Mouse (Mus musculus): Measurements from ENCODE around the gene Specc1l.

The Specc1l gene

DNA sequence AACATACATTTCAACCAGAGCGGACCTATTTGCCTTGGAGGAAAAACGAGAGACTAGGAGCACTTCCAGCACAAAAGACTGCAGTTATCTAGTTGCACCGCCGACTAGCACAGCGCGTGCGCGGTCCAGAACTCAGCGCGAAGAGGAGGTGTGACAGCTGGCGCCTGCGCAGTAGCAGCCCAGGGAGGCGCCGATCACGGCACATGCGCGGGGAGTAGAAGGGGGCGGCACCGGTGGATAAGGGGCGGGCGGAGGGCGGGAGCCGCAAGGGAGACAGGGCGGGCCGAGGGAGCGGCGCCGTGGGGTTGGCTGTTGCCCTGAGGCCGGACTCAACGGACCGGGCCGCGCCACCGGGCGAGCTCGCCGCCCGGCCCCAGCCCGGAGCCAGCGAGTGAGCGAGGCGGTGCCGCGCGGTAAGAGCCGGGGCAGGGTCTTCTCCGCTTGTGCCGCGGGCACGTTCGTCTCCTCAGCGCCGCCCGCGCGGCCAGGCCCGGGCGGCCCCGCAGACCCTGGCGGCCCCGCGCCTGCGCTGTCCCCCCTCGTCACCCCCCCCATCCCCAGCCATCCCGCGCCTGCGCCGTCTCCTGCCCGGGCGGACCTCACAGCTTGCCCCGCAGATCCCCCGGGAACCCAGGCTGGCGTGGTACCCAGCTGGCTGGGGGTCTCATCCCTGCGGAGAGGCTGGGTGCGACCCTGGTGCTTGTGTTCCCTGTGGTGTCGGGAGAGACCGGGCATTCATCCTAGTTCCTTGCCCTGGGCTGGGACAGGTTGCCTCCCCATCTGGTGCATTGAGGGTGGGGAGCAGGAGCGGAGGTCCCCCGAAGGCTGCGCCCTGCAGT is at the start of gene Specc1l:
Specc1l (plus strand) TSS at position 267 of the 839 bp plus-strand sequence.
- peak; percentile 95 for DNase-seq

DNA sequence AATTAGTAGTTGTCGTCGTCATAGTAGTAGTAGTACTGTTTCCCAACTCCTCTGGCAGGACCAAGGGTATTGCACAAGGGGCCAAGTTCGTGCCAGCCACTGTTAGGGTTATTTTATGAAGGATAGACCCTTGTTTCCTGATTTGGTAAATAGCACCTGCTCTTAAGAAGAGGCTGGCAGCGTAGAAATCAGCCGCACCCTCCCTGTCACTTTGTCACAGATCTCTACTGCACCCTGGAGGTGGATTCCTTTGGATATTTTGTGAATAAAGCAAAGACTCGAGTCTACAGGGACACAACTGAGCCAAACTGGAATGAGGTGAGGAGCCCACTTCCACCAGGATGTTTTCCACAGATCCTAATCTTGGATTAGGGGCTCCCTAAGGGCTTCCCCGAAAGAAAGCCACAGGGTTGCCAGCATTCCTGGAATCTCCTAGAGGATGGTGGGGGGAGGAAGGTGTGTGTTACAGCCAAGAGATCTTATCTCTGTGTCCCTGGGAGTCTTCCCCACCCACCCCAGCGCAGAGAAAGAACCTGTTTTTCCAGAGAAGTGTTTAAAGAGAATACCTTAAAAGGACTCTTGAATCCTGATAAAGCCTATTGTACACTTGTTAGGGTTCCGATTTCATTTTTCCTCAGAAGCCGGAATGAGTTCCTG is 45.9 kb upstream of the Specc1l start:
- DNase-seq, result no peak

DNA sequence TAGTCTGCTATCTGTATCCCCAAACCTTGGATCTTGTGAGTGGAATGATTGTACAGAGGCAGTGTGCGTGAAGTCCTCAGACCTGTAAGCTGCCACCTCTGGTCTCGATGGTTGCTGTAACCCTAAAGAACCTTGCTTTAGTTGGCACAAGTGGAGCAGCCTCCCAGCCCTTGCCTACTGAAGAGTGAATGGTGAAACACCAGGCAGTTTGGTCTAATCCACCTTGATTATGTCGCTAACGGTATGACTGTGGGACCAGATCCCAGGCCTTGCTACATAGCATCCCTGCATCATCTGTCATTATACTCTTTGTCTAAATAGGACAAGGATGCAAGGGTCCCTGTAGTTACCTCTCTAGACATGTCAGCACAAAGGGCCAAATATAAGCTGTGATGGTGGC is 45.3 kb upstream of the Specc1l start:
- no peak for DNase-seq

DNA sequence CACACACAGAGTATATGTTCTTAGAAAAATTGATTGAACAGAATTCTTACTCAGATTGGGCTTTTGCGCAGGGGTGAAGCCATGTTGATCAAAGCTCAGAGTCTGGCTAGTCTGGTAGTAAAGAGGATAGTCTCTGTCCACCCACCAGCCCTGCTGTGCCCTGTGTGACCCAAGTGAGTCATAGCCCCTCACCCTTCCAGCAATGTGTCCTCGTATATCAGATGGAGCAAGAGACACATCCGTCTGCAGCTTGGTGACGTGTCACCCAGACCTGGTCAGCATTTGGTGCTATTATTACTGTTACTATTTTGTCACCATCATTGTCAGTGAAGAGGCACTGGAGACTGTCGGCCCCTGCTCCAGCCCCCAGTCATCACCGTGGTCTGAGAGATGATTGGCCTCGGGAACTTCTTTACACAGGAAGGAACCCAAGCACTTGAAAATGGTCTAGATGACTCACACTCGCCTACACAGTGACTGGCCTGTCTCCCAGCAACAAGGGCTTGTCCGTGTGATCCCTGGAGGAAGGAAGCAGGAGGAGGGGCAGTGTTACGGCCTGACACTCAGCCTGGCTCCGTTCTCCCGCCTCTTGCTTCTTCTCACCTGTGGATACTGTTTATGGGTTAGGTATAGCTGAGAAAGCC is 41.5 kb upstream of the Specc1l start:
- DNase-seq, result no peak

DNA sequence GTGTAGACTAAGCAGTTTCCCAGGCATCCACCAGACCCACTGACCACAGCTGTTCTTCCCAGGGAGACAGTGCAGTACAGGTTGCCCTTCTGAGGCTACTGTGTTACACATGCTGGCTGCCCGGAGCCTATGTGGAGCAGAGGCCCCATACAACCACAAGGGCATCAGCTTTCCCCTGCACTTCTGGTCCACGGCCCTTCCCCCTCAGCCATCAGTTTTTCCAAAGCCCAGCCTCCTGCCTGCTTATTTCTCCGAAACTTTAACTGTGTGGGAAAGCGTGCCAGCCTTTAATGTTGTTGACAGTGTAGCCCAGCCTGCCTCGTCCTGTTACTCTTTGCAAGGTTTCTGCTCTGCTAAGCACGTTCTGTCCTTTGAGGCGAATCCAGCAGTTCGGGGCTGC is 38.8 kb upstream of the Specc1l start:
- DNase-seq, result no peak

DNA sequence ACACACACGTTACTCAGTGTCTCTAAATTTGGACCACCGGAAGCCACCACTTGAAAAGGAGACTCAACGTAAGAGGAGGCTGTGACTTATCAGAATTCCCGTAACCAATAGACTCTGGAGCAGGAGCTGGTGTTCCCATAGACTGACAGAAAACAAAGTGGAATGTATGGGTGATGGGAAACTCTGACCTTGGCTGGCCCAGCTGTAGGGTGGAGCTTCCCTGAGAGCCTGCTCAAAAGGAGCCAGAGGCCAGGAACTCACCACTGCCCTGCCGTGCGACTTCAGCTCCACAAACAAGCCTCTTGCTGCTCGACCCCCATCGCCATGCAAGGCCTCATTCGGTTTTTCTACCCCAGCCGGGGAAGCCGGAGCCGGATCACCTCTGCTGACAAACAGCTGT is 38.2 kb upstream of the Specc1l start:
- no peak for DNase-seq

DNA sequence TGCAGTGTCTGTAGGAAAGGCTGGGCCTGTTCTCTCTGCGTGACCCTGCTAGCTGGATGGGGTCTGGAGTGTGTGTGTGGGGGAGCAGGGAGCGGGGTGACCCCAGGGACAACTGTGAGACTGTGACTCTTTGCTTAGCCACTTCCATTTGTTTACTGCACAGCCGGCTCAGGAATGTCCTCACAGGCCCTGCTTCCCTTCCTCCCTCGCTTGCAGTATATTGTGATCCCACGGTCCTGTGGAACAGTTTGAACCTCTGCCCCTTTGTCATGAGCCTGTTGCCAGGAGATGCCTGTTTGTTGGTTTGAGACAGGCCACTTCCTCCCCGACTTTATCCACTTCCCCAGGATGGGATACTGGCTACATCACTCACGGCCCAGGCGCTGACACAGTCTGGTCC is 35.4 kb upstream of the Specc1l start:
- DNase-seq, result no peak

DNA sequence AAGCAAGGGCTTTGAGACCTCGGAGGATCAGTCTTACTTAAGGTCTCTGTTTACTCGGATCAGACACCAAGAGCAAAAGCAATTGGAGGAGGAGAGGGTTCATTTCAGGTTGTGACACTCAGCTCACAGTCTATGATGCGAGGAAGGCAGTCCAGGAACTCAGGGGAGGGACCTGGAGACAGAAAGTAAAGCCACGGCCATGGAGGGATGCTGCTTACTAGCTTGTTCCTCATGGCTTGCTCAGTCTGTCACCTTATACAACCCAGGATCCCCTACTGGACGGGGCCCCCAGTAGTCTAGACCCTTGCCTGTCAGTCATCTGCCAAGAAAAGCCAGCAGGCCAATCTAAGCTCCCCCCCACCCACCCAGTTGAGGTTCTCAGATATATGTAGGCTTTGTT is 33.0 kb upstream of the Specc1l start:
- DNase-seq, result no peak

DNA sequence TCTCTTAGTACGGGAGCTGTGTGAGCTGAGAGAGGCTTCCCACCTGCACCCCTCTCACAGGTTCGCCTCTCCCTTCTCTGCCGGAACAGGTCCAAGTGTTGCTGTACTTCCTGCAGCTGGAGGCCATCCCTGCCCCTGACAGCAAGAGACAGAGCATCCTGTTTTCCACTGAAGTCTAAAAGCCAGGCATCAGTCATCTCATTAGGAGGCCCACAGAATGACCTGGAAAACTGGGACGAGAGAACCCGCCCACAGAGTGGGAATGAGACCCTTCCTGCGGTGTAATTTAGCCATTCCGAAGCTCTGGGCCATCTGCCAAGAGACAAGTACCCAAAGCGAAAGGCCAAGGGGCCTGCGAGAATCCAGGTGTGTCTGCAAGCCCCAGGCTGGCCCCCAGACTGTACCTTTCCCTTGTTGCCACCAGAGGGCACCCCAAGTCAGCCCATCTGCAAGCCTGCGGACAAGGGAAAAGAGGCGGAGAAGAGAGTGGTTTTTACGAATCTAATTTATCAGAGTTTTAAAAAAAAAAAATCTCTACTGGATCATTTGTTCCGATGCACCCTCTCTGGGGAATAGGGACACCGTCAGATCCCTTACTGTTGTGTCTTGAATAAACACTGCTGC is 29.6 kb upstream of the Specc1l start:
- DNase-seq, result peak; percentile 81

DNA sequence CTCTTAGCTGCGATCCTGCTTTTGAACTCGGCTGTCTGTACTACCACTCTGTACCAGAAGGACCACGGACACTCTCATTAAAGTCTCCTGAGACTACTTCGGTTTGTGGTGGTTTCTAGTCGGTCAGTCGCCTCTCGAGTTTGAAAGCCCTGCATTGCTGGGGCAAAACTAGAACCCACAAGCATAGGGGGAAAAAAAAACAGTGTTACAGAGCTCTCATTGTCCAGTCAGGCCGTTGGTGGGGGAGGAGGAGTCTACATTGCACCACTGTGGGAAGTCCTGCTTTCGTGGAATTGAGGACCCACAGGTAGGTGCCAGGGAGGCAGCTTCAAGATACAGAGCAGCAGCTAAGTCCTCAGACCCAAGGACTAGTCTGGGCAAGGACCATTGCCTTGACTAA is 27.0 kb upstream of the Specc1l start:
- DNase-seq, result no peak

DNA sequence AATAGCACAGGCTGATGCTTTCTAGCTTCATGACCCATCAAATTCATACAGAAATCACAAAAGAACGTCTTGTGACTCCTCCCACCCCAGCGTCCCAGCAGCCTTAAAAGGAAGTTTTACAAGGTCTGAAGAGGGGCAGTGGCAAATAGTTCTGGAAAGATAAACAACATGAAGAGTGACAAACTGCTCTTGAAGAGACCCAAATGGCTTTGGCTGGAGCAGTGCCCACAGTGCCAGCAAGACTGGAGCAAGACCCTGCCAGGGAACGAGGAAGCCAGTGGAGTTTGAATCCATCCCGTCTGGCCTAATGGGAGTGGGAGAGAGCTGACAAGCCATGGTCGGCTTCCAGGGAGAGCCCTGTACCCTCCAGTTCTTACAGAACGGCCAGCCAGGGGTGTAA is 25.3 kb upstream of the Specc1l start:
- no peak for DNase-seq

DNA sequence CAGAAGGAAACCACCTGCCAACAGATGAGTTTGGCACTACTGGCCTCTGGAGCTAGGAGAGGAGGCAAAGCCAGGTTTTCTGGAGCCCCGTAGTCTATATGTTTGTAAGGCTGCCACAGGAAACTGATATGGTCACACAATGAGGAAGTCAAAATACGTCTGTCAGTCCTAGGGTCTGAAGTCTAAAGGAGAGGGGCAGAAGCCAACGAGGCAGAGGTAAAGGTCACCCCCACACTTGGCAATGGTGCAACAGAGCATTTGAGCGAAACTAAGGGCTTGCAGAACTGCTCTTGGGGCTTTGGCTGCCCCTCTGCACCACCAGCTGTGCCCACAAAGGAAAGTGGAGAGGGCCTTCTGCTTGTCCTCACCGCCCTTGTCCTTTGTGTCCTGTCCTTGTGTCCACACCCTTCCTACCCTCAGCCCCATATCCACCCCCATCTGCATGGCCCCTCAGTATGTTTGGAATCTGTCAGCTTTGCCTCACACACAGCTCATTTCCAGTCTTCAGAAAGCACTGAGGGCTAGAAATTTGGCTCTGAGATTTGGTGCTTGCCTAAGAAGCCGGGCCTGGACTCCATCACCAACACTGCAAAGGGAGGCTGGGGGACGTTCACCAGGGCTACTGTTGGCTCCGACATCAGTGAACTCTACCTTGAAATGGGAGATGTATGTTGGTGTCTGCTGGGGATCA is 24.4 kb upstream of the Specc1l start:
- DNase-seq, result no peak

DNA sequence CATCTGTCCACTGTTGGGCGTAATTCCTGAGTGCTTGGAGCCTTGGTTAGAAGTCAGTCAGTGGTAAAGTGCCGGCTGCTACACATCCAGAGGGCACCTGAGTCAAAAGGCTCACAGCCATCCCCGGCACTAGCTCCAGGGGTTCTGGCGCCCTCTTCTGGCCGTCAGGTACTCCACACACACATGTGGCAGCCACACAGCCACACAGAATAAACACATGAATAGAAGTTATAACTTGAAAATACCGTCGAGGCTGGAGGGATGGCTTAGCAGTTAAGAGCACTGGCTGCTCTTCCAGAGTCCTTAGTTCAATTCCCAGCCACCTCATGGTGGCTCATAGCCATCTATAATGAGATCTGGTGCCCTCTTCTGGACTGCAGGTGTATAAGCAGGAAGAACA is 20.2 kb upstream of the Specc1l start:
- DNase-seq, result no peak

DNA sequence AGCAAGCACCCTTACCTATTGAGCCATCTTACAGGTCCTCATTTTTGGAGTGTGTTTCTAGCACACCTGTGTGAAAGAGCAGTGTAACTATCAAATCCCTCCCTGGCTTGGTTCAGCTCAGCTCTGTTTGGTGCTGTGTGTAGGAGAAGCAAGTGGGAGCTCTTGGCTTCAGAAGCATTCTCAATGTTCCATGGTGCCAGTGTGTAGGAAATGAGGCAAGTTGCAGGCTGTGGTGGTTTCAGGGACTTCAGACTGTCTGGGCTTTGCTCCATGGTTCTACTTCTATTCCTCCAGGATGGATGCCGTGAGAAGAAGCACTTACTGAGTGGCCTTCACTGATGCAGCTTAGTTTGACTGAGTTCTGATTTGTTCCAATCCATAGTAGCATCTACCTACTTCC is 14.1 kb upstream of the Specc1l start:
- no peak for DNase-seq

DNA sequence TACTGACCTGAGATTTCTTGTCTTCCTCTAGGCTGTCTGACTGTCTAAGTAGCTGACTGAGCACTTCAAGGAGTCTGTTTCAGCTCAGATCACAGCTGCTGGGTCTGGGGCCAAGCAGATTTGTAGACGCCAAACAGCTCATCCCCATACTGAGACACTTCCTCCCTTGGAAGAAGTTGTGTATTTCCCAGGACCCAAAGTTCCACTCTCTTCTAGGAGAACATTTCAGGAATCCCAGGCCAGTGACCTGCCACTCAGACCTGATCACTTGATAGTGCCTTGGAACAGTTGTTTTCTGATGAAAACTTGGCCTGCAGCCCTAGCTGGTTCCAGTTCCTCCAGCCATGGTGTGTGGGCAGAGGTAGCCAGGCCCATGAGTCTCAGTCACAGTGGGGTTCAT is 11.1 kb upstream of the Specc1l start:
- no peak for DNase-seq

DNA sequence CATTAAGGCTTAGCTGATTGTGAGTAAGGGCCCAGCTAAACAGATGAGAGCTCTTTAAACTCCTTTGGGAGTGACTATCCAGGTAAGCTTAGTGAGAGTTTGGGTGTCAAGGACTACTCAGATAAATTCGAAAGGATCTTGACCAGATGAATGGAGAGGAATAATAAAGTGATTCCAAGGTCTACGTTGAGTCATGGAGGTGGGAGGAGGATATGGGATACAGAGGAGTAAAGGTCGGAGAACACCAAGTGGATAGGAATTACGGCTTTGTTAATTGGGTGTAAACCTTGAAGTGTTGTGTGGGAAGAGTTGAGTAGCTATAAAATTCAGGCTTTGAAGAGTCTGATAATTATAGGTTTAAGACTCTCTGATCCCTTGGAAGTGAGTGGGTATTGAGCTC is 5.7 kb upstream of the Specc1l start:
- no peak for DNase-seq

DNA sequence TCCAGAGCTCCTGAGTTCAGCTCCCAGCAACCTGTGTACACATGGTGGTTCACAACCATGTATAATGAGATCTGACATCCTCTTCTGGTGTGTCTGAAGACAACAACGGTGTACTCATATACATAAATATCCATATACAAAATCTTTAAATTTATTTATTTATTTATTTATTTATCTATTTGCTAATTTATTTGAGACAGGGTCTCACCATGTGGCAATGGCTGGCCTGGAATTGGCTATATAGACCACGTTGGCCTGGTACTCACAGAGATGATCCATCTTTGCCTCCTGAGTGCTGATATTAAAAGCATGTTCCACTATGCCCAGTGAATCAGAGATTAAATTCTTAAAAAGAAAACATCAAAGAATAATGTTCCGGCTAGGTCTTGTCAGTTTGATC is 1.0 kb upstream of the Specc1l start:
- DNase-seq, result no peak

DNA sequence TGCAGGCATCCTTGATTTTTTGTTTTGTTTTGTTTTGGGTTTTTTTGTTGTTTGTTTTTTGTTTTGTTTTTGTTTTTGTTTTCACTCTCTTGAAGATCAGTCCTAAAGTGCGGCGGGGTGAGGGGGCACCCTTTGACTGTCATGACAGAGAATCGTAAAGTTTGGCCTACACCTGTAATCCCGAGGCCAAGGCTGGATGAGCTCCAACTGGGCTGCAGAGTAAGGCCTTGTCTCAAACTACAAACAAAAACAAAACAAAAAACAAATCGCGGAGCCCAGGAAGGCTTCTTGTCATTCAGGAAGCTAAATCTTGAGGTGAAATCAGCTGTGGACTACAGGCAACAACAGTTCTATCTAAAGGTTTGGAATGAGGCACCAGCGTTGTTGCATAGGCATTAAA is 1.1 kb downstream of the Specc1l start:
- DNase-seq, result peak; percentile 56

DNA sequence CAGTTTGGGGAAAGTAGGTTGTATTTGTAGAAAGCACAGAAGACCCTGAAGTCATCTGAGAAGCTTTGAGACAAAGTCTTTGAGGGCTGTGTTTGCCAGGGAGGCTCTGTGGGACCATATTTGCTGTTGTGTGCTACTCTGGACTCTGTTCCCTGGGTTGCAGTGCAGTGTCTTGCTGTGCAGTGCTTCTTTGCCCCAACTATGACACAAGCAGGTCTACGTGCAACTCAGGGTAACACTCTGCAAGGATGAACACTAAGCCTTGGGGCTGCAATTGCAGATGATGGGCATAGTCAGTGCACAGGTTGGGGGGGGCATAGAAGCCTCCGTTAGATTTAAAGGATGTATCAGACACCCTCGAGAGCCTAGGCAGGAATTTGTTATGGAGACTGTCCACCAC is 8.8 kb downstream of the Specc1l start:
- DNase-seq, result no peak

DNA sequence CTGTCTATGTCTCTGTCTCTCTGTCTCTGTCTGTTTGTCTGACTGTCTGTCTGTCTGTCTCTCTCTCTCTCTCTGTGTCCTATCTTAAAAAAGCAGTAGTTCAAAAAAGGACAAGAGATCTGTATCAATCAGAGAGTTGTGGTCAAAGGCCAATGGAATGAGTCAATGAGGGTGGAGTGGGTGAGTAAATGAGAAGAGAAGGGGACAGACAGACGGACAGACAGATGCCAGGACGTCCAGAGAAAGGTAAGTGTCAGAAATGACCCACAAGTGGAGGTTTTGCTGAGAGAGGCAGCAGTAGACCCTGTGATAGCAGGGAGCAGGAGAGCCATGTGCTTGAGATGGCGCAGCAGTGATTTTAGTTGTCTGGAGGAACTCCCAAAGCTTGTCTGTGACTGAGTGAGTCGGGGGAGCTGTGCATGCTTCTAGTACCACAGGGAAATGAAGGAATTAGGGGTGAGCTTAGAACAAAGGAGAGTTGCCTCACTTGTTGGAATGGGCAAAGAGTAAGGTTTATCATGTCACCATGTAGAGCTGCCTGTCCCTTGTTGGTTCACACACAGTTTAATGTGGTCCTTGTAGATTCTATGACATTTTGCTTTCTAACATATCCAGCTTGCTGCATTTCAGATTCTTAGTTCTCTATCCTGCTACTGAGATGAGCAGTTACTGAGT is 10.2 kb downstream of the Specc1l start:
- DNase-seq, result no peak

DNA sequence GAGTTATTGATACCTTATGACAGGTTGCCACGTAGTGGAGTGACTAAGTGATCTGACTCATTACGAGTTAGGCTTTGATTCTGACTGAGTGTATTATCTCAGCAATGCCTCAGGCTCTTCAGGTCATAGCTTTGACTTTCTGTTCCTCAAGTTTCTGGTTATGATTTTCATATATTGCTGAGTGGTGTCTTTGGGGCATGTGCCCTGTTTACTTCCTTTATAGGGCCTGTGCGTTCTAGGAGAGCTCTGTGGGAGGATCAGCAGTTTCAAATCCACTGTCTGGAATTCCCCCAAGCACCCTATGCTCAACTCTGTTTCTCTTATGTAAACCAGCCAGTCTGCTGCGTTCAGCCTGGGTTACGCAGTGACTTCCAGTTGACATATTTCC is 10.7 kb downstream of the Specc1l start:
- no peak for DNase-seq

DNA sequence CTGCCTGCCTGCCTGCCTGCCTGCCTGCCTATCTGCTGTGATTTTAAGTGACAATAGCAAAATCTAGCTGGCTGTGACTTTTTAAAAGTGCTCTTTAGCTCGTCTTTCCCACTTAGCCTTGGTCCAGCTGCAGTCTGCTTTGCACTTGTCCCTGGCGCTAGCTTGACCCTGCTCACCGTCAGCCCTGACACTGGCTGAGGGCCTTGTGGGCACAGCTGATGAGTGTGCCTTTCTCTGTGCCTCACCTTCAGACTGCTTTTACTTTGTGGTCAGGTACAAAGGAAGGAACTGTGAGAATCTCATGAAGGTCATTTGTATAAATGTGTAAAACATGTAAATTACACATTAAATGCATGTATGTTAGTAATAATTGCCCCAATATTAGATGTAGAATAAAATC is 12.3 kb downstream of the Specc1l start:
- no peak for DNase-seq

DNA sequence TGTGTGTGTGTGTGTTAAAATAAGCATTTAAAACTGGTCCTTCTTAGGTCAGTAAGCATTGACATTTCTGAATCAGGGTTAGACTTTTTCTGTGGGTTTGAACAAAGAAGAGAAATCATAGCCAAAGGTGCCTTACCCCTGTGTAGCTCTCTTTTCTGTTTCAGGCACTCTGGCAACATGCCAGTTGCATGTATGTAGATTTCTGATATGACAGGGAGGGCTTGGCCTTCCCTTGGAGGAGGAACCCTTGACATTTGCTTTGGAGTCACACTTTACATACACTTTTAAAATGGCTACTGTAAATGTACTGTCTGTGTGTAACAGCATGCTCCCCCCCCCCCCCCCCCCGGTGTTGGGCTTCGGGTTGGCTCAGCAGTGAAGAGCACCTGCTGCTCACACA is 12.8 kb downstream of the Specc1l start:
- no peak for DNase-seq
